22 mouse cellular contexts compared by ENCODE assay signal in the genomic region with DNA sequence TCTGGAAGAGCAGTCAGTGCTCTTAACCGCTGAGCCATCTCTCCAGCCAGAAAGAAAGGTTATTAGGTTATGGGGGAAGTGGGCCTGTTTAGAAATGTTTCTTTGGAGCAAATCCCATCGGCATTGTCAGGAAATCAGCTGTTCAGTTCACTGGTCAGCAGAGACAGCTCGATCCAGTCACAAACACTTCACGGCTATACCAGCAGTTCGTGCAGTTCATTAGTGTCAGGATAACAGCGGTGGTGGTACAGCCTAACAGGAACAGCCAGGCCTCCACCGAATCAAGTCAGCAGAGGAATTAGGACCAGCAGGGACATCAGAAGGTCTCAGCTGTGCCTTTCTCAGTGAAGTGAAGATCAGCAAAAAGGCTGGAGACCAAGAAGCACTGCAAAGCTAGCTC.
"Had no signal": no experiment of that assay in that cellular context is flagged by ENCODE, and none has a peak within 500 bp of the region (broad histone marks: within the 10 kb centered on the region; RNA-seq: fewer than 3 reads in every experiment).

No protein-coding gene starts in this region.

- DNase-seq: kidney, adult 2 months; kidney, postnatal 25 days; layer of hippocampus, adult 9-11 months; left cerebral cortex, postnatal 4 days; liver, postnatal 0 days; right cerebral cortex, adult 18-20 months; right cerebral cortex, postnatal 14 days; right cerebral cortex, postnatal 4 days; thymus, adult 2 months; thymus, postnatal 25 days had no signal

- H3K4me3 ChIP-seq: layer of hippocampus, adult 2 months; limb, embryonic 12.5 days; limb, embryonic 15.5 days; midbrain, embryonic 15.5 days; neural tube, embryonic 12.5 days; neural tube, embryonic 15.5 days had no signal

- H3K4me2 ChIP-seq: limb, embryonic 12.5 days; limb, embryonic 15.5 days; liver, embryonic 11.5 days; midbrain, embryonic 11.5 days; midbrain, embryonic 15.5 days; neural tube, embryonic 12.5 days; neural tube, embryonic 15.5 days had no signal

- H3K27me3 ChIP-seq: limb, embryonic 12.5 days; limb, embryonic 15.5 days; midbrain, embryonic 15.5 days; neural tube, embryonic 12.5 days; neural tube, embryonic 15.5 days had no signal

- H3K9ac ChIP-seq: limb, embryonic 12.5 days; limb, embryonic 15.5 days; liver, embryonic 14.5 days; liver, postnatal 0 days; midbrain, embryonic 15.5 days; neural tube, embryonic 12.5 days; neural tube, embryonic 15.5 days had no signal

- H3K27ac ChIP-seq: kidney, postnatal 0 days; layer of hippocampus, adult 2 months; limb, embryonic 12.5 days; limb, embryonic 15.5 days; liver, embryonic 14.5 days; midbrain, embryonic 15.5 days; neural tube, embryonic 12.5 days; neural tube, embryonic 15.5 days; stomach, postnatal 0 days had no signal

- H3K9me3 ChIP-seq: limb, embryonic 15.5 days had no signal

- ATAC-seq: intestine, postnatal 0 days; liver, postnatal 0 days; midbrain, embryonic 15.5 days had no signal

- H3K4me1 ChIP-seq: limb, embryonic 12.5 days; limb, embryonic 15.5 days; midbrain, embryonic 15.5 days; neural tube, embryonic 12.5 days; neural tube, embryonic 15.5 days had no signal
